Mouse (Mus musculus): ENCODE measurements at regions not wholly inside any gene's neighbourhood (a gene's known extent, or its start where the extent isn't known, plus 50 kb on each side); places are given as distances from the start of the nearest gene placed in this dataset.

GRCm38 (mm10) chr5:63331186-63331585 is 317.7 kb upstream of the Nwd2 start:
- no peak overlapping the region for H3ac ChIP-seq (ENCODE audit: control insufficient read depth, insufficient read length)
- no peaks in the 10 kb centered on the region for H3K79me2 ChIP-seq (ENCODE audit: control insufficient read depth, insufficient read depth)
- H3K4me2 ChIP-seq (ENCODE audit: low read depth) = no peak overlapping the region
- H3K27me3 ChIP-seq (ENCODE audit: control insufficient read depth, insufficient read depth, insufficient read length) = no peaks in the 10 kb centered on the region
- H3K4me3 ChIP-seq = no peak overlapping the region
- no peaks in the 10 kb centered on the region for H3K36me3 ChIP-seq (ENCODE audit: control insufficient read depth, insufficient read depth)
- no peak for TF ChIP-seq MYOG (IDR thresholded peaks at IDR 0.05; ENCODE audit: control insufficient read depth in 1 of 3, insufficient read depth in 1 of 3, insufficient read length in 2 of 3, low read depth in 2 of 3)
- TF ChIP-seq USF1 (IDR thresholded peaks at IDR 0.05; ENCODE audit: low read depth) = no peak
- no peak for TF ChIP-seq SRF (IDR thresholded peaks at IDR 0.05; ENCODE audit: control insufficient read depth, insufficient read length, low read depth)
- TF ChIP-seq E2F4 (IDR thresholded peaks at IDR 0.05; ENCODE audit: insufficient read depth) = no peak

- no peak overlapping the region for H3K4me3 ChIP-seq
- H3K4me2 ChIP-seq (ENCODE audit: low read depth) = no peak overlapping the region
- no peaks in the 10 kb centered on the region for H3K36me3 ChIP-seq (ENCODE audit: control insufficient read depth, insufficient read depth)
- no peak overlapping the region for H3ac ChIP-seq (ENCODE audit: control insufficient read depth, insufficient read length)
- no peaks in the 10 kb centered on the region for H3K79me2 ChIP-seq (ENCODE audit: control insufficient read depth, insufficient read depth)
- no peaks in the 10 kb centered on the region for H3K27me3 ChIP-seq (ENCODE audit: control insufficient read depth, insufficient read depth, insufficient read length)
- no peak for TF ChIP-seq TCF12 (IDR thresholded peaks at IDR 0.05; ENCODE audit: insufficient read depth, poor library complexity, severe bottlenecking)
- TF ChIP-seq MYOD1 (IDR thresholded peaks at IDR 0.05; ENCODE audit: control insufficient read depth in 1 of 3, insufficient read length in 2 of 3, low read depth in 2 of 3) = no peak
- TF ChIP-seq TCF3 (IDR thresholded peaks at IDR 0.05; ENCODE audit: insufficient read length, low read depth) = no peak
- no peak for TF ChIP-seq CEBPB (IDR thresholded peaks at IDR 0.05; ENCODE audit: insufficient read depth, poor library complexity, severe bottlenecking)
- TF ChIP-seq REST (IDR thresholded peaks at IDR 0.05; ENCODE audit: insufficient read depth, insufficient read length) = no peak
- TF ChIP-seq MYOG (IDR thresholded peaks at IDR 0.05; ENCODE audit: control insufficient read depth in 1 of 3, insufficient read depth in 1 of 3, insufficient read length in 2 of 3, low read depth in 2 of 3) = no peak
- no peak for TF ChIP-seq POLR2A (IDR thresholded peaks at IDR 0.05; ENCODE audit: insufficient read length, low read depth)
Observed at GRCm38 (mm10) chr5:63351108-63351507, 297.8 kb upstream of the Nwd2 start.

GRCm38 (mm10) chr5:63391956-63392355 is 256.9 kb upstream of the Nwd2 start:
- TF ChIP-seq POLR2A (IDR thresholded peaks at IDR 0.05; ENCODE audit: insufficient read length, low read depth) = no peak
- TF ChIP-seq TCF3 (IDR thresholded peaks at IDR 0.05; ENCODE audit: insufficient read length, low read depth) = no peak
- TF ChIP-seq REST (IDR thresholded peaks at IDR 0.05; ENCODE audit: insufficient read depth, insufficient read length) = no peak
- TF ChIP-seq SRF (IDR thresholded peaks at IDR 0.05; ENCODE audit: control insufficient read depth, insufficient read length, low read depth) = no peak
- TF ChIP-seq MAX (IDR thresholded peaks at IDR 0.05; ENCODE audit: low read depth) = no peak
- TF ChIP-seq MYOG (IDR thresholded peaks at IDR 0.05; ENCODE audit: control insufficient read depth in 1 of 3, insufficient read depth in 1 of 3, insufficient read length in 2 of 3, low read depth in 2 of 3) = no peak
- H3K79me2 ChIP-seq (ENCODE audit: control insufficient read depth, insufficient read depth) = no peaks in the 10 kb centered on the region
- H3K4me3 ChIP-seq = no peak overlapping the region
- no peaks in the 10 kb centered on the region for H3K36me3 ChIP-seq (ENCODE audit: control insufficient read depth, insufficient read depth)
- H3ac ChIP-seq (ENCODE audit: control insufficient read depth, insufficient read length) = no peak overlapping the region
- H3K27me3 ChIP-seq (ENCODE audit: control insufficient read depth, insufficient read depth, insufficient read length) = no peaks in the 10 kb centered on the region
- H3K4me2 ChIP-seq (ENCODE audit: low read depth) = no peak overlapping the region

- H3K27me3 ChIP-seq (ENCODE audit: control insufficient read depth, insufficient read depth, insufficient read length) = no peaks in the 10 kb centered on the region
- no peak overlapping the region for H3K4me3 ChIP-seq
- no peaks in the 10 kb centered on the region for H3K79me2 ChIP-seq (ENCODE audit: control insufficient read depth, insufficient read depth)
- no peak overlapping the region for H3K4me2 ChIP-seq (ENCODE audit: low read depth)
- no peaks in the 10 kb centered on the region for H3K36me3 ChIP-seq (ENCODE audit: control insufficient read depth, insufficient read depth)
- no peak overlapping the region for H3ac ChIP-seq (ENCODE audit: control insufficient read depth, insufficient read length)
- TF ChIP-seq CEBPB (IDR thresholded peaks at IDR 0.05; ENCODE audit: insufficient read depth, poor library complexity, severe bottlenecking) (no peak), POLR2AphosphoS2 (IDR thresholded peaks at IDR 0.05; ENCODE audit: insufficient read length, low read depth) (no peak), MYOG (IDR thresholded peaks at IDR 0.05; ENCODE audit: control insufficient read depth in 1 of 3, insufficient read depth in 1 of 3, insufficient read length in 2 of 3, low read depth in 2 of 3) (no peak), TCF12 (IDR thresholded peaks at IDR 0.05; ENCODE audit: insufficient read depth, poor library complexity, severe bottlenecking) (no peak), USF1 (IDR thresholded peaks at IDR 0.05; ENCODE audit: low read depth) (no peak), E2F4 (IDR thresholded peaks at IDR 0.05; ENCODE audit: insufficient read depth) (no peak), MYOD1 (IDR thresholded peaks at IDR 0.05; ENCODE audit: control insufficient read depth in 1 of 3, insufficient read length in 2 of 3, low read depth in 2 of 3) (no peak), MAX (IDR thresholded peaks at IDR 0.05; ENCODE audit: low read depth) (no peak), REST (IDR thresholded peaks at IDR 0.05; ENCODE audit: insufficient read depth, insufficient read length) (no peak)
Observed at GRCm38 (mm10) chr5:63397963-63398362, 250.9 kb upstream of the Nwd2 start.

- no peak overlapping the region for H3K4me2 ChIP-seq (ENCODE audit: low read depth)
Observed at GRCm38 (mm10) chr5:63430167-63430566, 218.7 kb upstream of the Nwd2 start.

More at GRCm38 (mm10) chr5:63430167-63430566, 218.7 kb upstream of the Nwd2 start:
- H3K36me3 ChIP-seq (ENCODE audit: control insufficient read depth, insufficient read depth) = no peaks in the 10 kb centered on the region
- H3K79me2 ChIP-seq (ENCODE audit: control insufficient read depth, insufficient read depth) = no peaks in the 10 kb centered on the region
- TF ChIP-seq MYOD1 (IDR thresholded peaks at IDR 0.05; ENCODE audit: control insufficient read depth in 1 of 3, insufficient read length in 2 of 3, low read depth in 2 of 3) (no peak), MYOG (IDR thresholded peaks at IDR 0.05; ENCODE audit: control insufficient read depth in 1 of 3, insufficient read depth in 1 of 3, insufficient read length in 2 of 3, low read depth in 2 of 3) (no peak), POLR2A (IDR thresholded peaks at IDR 0.05; ENCODE audit: insufficient read length, low read depth) (no peak), CEBPB (IDR thresholded peaks at IDR 0.05; ENCODE audit: insufficient read depth, poor library complexity, severe bottlenecking) (no peak)
- no peak overlapping the region for H3K4me3 ChIP-seq
- H3ac ChIP-seq (ENCODE audit: control insufficient read depth, insufficient read length) = no peak overlapping the region
- H3K27me3 ChIP-seq (ENCODE audit: control insufficient read depth, insufficient read depth, insufficient read length) = no peaks in the 10 kb centered on the region
